ENCODE assay signal across 21 mouse cellular contexts in genomic region chr7:81738720-81739385, GRCm38 (mm10). TPM values are rescaled to one million over a fixed set of nuclear protein-coding genes. Genes with fewer than 3 reads are reported as not detected.
"Had no signal": no experiment of that assay in that cellular context is flagged by ENCODE, and none has a peak within 500 bp of the region (broad histone marks: within the 10 kb centered on the region; RNA-seq: fewer than 3 reads in every experiment).

No protein-coding gene starts in this region.

- H3K27ac ChIP-seq: kidney, embryonic 15.5 days; left cerebral cortex, adult 2 months; liver, embryonic 13.5 days; macrophage; midbrain, embryonic 12.5 days; midbrain, embryonic 15.5 days; neural tube, embryonic 12.5 days; neural tube, embryonic 15.5 days had no signal

- H3K4me2 ChIP-seq: kidney, embryonic 15.5 days; lung, embryonic 14.5 days; midbrain, embryonic 12.5 days; midbrain, embryonic 15.5 days; neural tube, embryonic 12.5 days; neural tube, embryonic 15.5 days had no signal

- H3K9me3 ChIP-seq: kidney, embryonic 15.5 days; liver, embryonic 13.5 days; midbrain, embryonic 12.5 days; midbrain, embryonic 15.5 days; neural tube, embryonic 12.5 days; neural tube, embryonic 15.5 days had no signal

- H3K9ac ChIP-seq: kidney, embryonic 15.5 days; liver, embryonic 13.5 days; lung, embryonic 14.5 days; midbrain, embryonic 12.5 days; midbrain, embryonic 15.5 days; neural tube, embryonic 12.5 days; neural tube, embryonic 15.5 days had no signal

- H3K4me3 ChIP-seq: kidney, embryonic 15.5 days; left cerebral cortex, adult 2 months; liver, embryonic 13.5 days; midbrain, embryonic 12.5 days; midbrain, embryonic 15.5 days; neural tube, embryonic 12.5 days; neural tube, embryonic 15.5 days had no signal

- DNase-seq: kidney, adult 11 months; kidney, adult 8-10 months; kidney, postnatal 10 days; kidney, postnatal 36 days; liver, embryonic 13.5 days; lung, embryonic 14.5 days; right cerebral cortex, adult 18-20 months; right cerebral cortex, postnatal 14 days; right cerebral cortex, postnatal 4 days; spleen, adult 18-20 months; thymus, adult 2 months; thymus, postnatal 14 days; thymus, postnatal 4 days had no signal

- H3K4me1 ChIP-seq: kidney, embryonic 15.5 days; midbrain, embryonic 12.5 days; midbrain, embryonic 15.5 days; neural tube, embryonic 12.5 days; neural tube, embryonic 15.5 days had no signal

- H3K36me3 ChIP-seq: kidney, embryonic 15.5 days; liver, embryonic 13.5 days; midbrain, embryonic 12.5 days; midbrain, embryonic 15.5 days; neural tube, embryonic 12.5 days; neural tube, embryonic 15.5 days had no signal

- H3K27me3 ChIP-seq: kidney, embryonic 15.5 days; midbrain, embryonic 12.5 days; midbrain, embryonic 15.5 days; neural tube, embryonic 12.5 days; neural tube, embryonic 15.5 days had no signal

- ATAC-seq: lung, postnatal 0 days; midbrain, embryonic 15.5 days had no signal

RNA-seq across cellular contexts. Expression of gene Homer2, which starts 31.5 kb away (rescaled TPM):
- polyA plus RNA-seq: macrophage had no signal
